Mouse (Mus musculus) CH12.LX (cell line): ENCODE results near the gene Rgl2. TPM values are rescaled to one million over a fixed set of nuclear protein-coding genes. Genes with fewer than 3 reads are reported as not detected.
"Not testable (repeated sequence)": the region's sequence is repeated elsewhere in the genome, so short reads cannot be mapped to it uniquely, and the experiment has no call there.

Experiments
- DNase-seq: peaks from one replicate; pipeline ENCODE4 v3.0.0-alpha.2; 2013; ENCODE audit errors: extremely low read depth
- H3K27ac ChIP-seq: 2 replicates; pipeline ENCODE4 v1.5.1; 2012; ENCODE audit warnings: low read depth, mild to moderate bottlenecking, control low read depth, moderate library complexity; ENCODE audit not compliant: insufficient read depth
- H3K27me3 ChIP-seq: replicated peaks from 2 replicates; pipeline ENCODE3; 2012; ENCODE audit warnings: inconsistent platforms
- H3K36me3 ChIP-seq, 2 experiments: replicated peaks in 1 of 2; 2 replicates each; pipeline versions ENCODE3 to v1.6.1; 2012; ENCODE audit warnings: inconsistent platforms in 1 of 2, low read length in 1 of 2, mild to moderate bottlenecking in 1 of 2, mixed read lengths in 1 of 2, moderate library complexity in 1 of 2; ENCODE audit not compliant: control insufficient read depth in 1 of 2, insufficient read depth in 1 of 2
- H3K4me1 ChIP-seq, 2 experiments: 2 replicates each; pipeline ENCODE4 v1.6.1; 2012; ENCODE audit warnings: inconsistent platforms in 1 of 2, moderate library complexity in 1 of 2; ENCODE audit not compliant: insufficient read depth in 2 of 2, control insufficient read depth in 1 of 2
- H3K4me2 ChIP-seq: 2 replicates; pipeline ENCODE4 v1.6.1; 2012; ENCODE audit warnings: low read depth, mild to moderate bottlenecking, control low read depth; ENCODE audit not compliant: poor library complexity, insufficient read depth, severe bottlenecking
- H3K4me3 ChIP-seq, 3 experiments: fragments of 150-350 bp in 1 of 3; sonication (generic) in 1 of 3; replicated peaks in 1 of 3; 2 replicates each; pipeline versions ENCODE3 to v1.5.1; 2011 to 2012; ENCODE audit warnings: low read depth in 2 of 3, low read length in 2 of 3, mild to moderate bottlenecking in 2 of 3, moderate library complexity in 2 of 3, control low read depth in 1 of 3, improper control_type of control experiment in 1 of 3, inconsistent platforms in 1 of 3, mixed read lengths in 1 of 3; ENCODE audit not compliant: poor library complexity in 1 of 3
- H3K79me2 ChIP-seq: replicated peaks from 2 replicates; pipeline ENCODE4 v1.6.1; 2012; ENCODE audit warnings: mild to moderate bottlenecking, moderate library complexity; ENCODE audit not compliant: control insufficient read depth, poor library complexity, insufficient read depth, severe bottlenecking; ENCODE audit errors: extremely low read depth
- H3K9ac ChIP-seq: 2 replicates; pipeline ENCODE4 v1.6.1; 2012; ENCODE audit warnings: low read depth, mild to moderate bottlenecking, control low read depth, moderate library complexity; ENCODE audit not compliant: insufficient read depth
- H3K9me3 ChIP-seq: replicated peaks from 2 replicates; pipeline ENCODE3; 2012; ENCODE audit warnings: low read length, inconsistent platforms, mixed read lengths
- BHLHE40 ChIP-seq: IDR thresholded peaks from 2 replicates; pipeline ENCODE4 v1.6.1; 2011; ENCODE audit warnings: mild to moderate bottlenecking, low read depth, low read length, improper control_type of control experiment
- CHD1 ChIP-seq: IDR thresholded peaks from 2 replicates; pipeline ENCODE4 v1.6.1; 2012; ENCODE audit warnings: low read depth, low read length, improper control_type of control experiment, inconsistent platforms
- EP300 ChIP-seq: IDR thresholded peaks from 2 replicates; pipeline ENCODE4 v1.6.1; 2011; ENCODE audit warnings: low read length, improper control_type of control experiment
- HCFC1 ChIP-seq: IDR thresholded peaks from 2 replicates; pipeline ENCODE4 v1.6.1; 2012; ENCODE audit warnings: low read depth, mild to moderate bottlenecking, inconsistent platforms, low read length, improper control_type of control experiment
- IRF4 ChIP-seq: IDR thresholded peaks from 2 replicates; pipeline ENCODE4 v1.6.1; 2014; ENCODE audit warnings: low read depth, mild to moderate bottlenecking, inconsistent platforms, low read length, improper control_type of control experiment
- JUND ChIP-seq: conservative IDR thresholded peaks from 2 replicates; pipeline ENCODE4 v1.6.1; 2011; ENCODE audit warnings: low read depth, low read length, improper control_type of control experiment
- MAX ChIP-seq: IDR thresholded peaks from 2 replicates; pipeline ENCODE4 v1.6.1; 2011; ENCODE audit warnings: low read length, improper control_type of control experiment
- MAZ ChIP-seq: IDR thresholded peaks from 2 replicates; pipeline ENCODE4 v1.6.1; 2012; ENCODE audit warnings: low read depth, mild to moderate bottlenecking, inconsistent platforms, low read length, improper control_type of control experiment, moderate library complexity
- PAX5 ChIP-seq: IDR thresholded peaks from 2 replicates; pipeline ENCODE4 v1.6.1; 2012; ENCODE audit warnings: low read length, inconsistent platforms, mixed read lengths
- RCOR1 ChIP-seq: conservative IDR thresholded peaks from 2 replicates; pipeline ENCODE4 v1.6.1; 2012; ENCODE audit warnings: low read depth, mild to moderate bottlenecking, inconsistent platforms, low read length, improper control_type of control experiment
- SIN3A ChIP-seq: IDR thresholded peaks from 2 replicates; pipeline ENCODE4 v1.6.1; 2012; ENCODE audit warnings: low read length, improper control_type of control experiment, inconsistent platforms
- TBP ChIP-seq: conservative IDR thresholded peaks from 2 replicates; pipeline ENCODE4 v1.6.1; 2011; ENCODE audit warnings: low read depth, low read length, improper control_type of control experiment
- UBTF ChIP-seq: IDR thresholded peaks from 2 replicates; pipeline ENCODE4 v1.6.1; 2012; ENCODE audit warnings: low read depth, mild to moderate bottlenecking, inconsistent platforms, low read length, improper control_type of control experiment, moderate library complexity
- USF2 ChIP-seq: conservative IDR thresholded peaks from 2 replicates; pipeline ENCODE4 v1.6.1; 2011; ENCODE audit warnings: low read depth, low read length, improper control_type of control experiment
- ZMIZ1 ChIP-seq: IDR thresholded peaks from 2 replicates; pipeline ENCODE4 v1.6.1; 2012; ENCODE audit warnings: low read depth, mild to moderate bottlenecking, inconsistent platforms, low read length, improper control_type of control experiment
- ZNF384 ChIP-seq: IDR thresholded peaks from 2 replicates; pipeline ENCODE4 v1.6.1; 2012; ENCODE audit warnings: low read depth, low read length, improper control_type of control experiment, inconsistent platforms
- dilution Hi-C: fragments of 300-500 bp; cut with MboI; formaldehyde crosslinking; loops from 2 replicates; pipeline ENCODE4 v1.14.3; 2020; ENCODE audit warnings: low sequenced_read_pairs; ENCODE audit not compliant: extremely low pct_unique_long_range_greater_than_20kb, extremely low pct_ligation_motif_present
- in situ Hi-C: fragments of 300-500 bp; cut with MboI; formaldehyde crosslinking; loops from 3 replicates; pipeline ENCODE4 v1.14.3; 2019; ENCODE audit warnings: low sequenced_read_pairs, low pct_ligation_motif_present, low pct_unique_long_range_greater_than_20kb, mixed read lengths
- polyA plus RNA-seq: library from polyadenylated mRNA; unstranded; fragments of >175 nt; gene quantifications from 2 replicates; pipeline ENCODE4 v1.2.1, GENCODE M21; 2012; ENCODE audit warnings: low read depth; ENCODE audit not compliant: insufficient read length
- total RNA-seq, 2 experiments: library from RNA; depleted of rRNA; stranded (reverse); fragments of 300-350 nt in 1 of 2; fragments of >200 nt in 1 of 2; gene quantifications; 2 replicates each; pipeline ENCODE4 v1.2.3; 2012 to 2014

The Rgl2 gene
- total and polyA plus RNA-seq, 3 experiments: 20.1 to 29.1 (median 25.6) TPM

GRCm38 (mm10) chr17:33887802-33888201, 41.5 kb upstream of the Rgl2 start:
- in situ Hi-C loops, H3K9ac ChIP-seq, H3K4me2 ChIP-seq, H3K27me3 ChIP-seq, dilution Hi-C loops, H3K27ac ChIP-seq, H3K9me3 ChIP-seq, H3K4me3 ChIP-seq, DNase-seq: not testable (repeated sequence)
- H3K4me1 ChIP-seq: peaks cover 0 to 11% of the 10 kb centered on the region in 2 experiments; a peak in 1 of 4 replicates
- H3K36me3 ChIP-seq: peaks cover 11 to 15% of the 10 kb centered on the region in 2 experiments
- peaks cover 27% of the 10 kb centered on the region for H3K79me2 ChIP-seq

- H3K4me2 ChIP-seq, H3K9me3 ChIP-seq, H3K27me3 ChIP-seq, dilution Hi-C loops, DNase-seq, H3K4me3 ChIP-seq, H3K27ac ChIP-seq, in situ Hi-C loops: not testable (repeated sequence)
- H3K9ac ChIP-seq: peak overlapping the region; percentile 14; the same call in 1 of the 2 replicates
- peaks cover 9 to 14% of the 10 kb centered on the region in 2 experiments for H3K36me3 ChIP-seq
- H3K4me1 ChIP-seq: peaks cover 0 to 11% of the 10 kb centered on the region in 2 experiments; a peak in 1 of 4 replicates
- peaks cover 27% of the 10 kb centered on the region for H3K79me2 ChIP-seq
Measured at GRCm38 (mm10) chr17:33888230-33888629, 41.1 kb upstream of the Rgl2 start.

- peak overlapping the region; percentile 56; the same call in 1 of the 2 replicates for H3K27ac ChIP-seq
- H3K9ac ChIP-seq: peak overlapping the region; percentile 73
- H3K4me3 ChIP-seq: peak overlapping the region; percentile 73 to 95 (median 73)
- in situ Hi-C loops, dilution Hi-C loops, H3K27me3 ChIP-seq, DNase-seq, H3K9me3 ChIP-seq: not testable (repeated sequence)
- H3K79me2 ChIP-seq: peaks cover 27% of the 10 kb centered on the region
- peaks cover 7 to 12% of the 10 kb centered on the region in 2 experiments for H3K36me3 ChIP-seq
- peaks cover 0 to 11% of the 10 kb centered on the region in 2 experiments; a peak in 1 of 4 replicates for H3K4me1 ChIP-seq
- peak overlapping the region; percentile 50 for H3K4me2 ChIP-seq
Measured at GRCm38 (mm10) chr17:33889941-33890532, 39.3 kb upstream of the Rgl2 start.

DNA sequence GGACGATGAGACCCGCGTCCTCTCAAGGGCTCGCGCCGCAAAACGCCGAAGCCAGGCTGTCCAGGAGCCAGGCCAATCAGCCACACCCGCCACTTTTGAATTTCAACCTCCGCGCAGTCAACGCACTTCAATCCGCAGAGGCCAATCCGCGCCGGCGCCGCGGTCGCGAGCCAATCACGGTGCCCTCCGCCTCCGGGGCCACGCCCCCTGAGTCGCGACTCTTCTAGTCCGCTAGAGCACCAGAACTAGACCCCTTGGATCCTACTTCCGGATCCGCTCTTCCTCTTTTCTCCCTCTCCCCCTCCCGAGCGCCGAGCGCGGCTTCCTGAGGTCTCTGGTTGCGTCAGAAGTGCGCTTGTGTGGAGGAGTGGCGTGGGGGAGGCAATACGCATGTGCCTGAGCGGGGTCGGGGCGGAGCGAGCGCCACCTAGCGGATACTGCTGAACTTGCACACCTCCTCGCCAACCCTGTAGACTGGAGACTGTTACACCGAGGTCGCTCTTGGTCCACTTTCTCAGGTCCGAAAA, 38.7 kb upstream of the Rgl2 start, which contains the start of gene Kifc1:
Gene Kifc1 (minus strand): TSS at position 129 of the 527 bp plus-strand sequence.
- H3K4me3 ChIP-seq: peak within 1 kb of the TSS; percentile 73 to 95 (median 73)
- H3K27me3 ChIP-seq: peaks cover 3% of the 10 kb centered on the region
- H3K4me1 ChIP-seq: peaks cover 0 to 11% of the 10 kb centered on the region in 2 experiments; a peak in 1 of 4 replicates
- peak; percentile 99 for DNase-seq
- H3K36me3 ChIP-seq: peaks cover 7 to 12% of the 10 kb centered on the region in 2 experiments
- H3K79me2 ChIP-seq: peaks cover 27% of the 10 kb centered on the region
- H3K9me3 ChIP-seq: no peaks in the 10 kb centered on the region
- peak within 1 kb of the TSS; percentile 73 for H3K9ac ChIP-seq
- in situ Hi-C loops: no loop called here
- H3K27ac ChIP-seq: peak within 1 kb of the TSS; percentile 56; the same call in 1 of the 2 replicates
- dilution Hi-C loops: no loop called here
- peak within 1 kb of the TSS; percentile 81 for H3K4me2 ChIP-seq
- TF ChIP-seq EP300 (0 out of 2 replicates have a peak, but pooled peaks have one; percentile 8), CHD1 (no peak), IRF4 (peak; percentile 70; the same call in 1 of the 2 replicates), ZMIZ1 (0 out of 2 replicates have a peak, but pooled peaks have one; percentile 22), RCOR1 (0 out of 2 replicates have a peak, but pooled peaks have one; percentile 36), JUND (no peak), UBTF (no peak), SIN3A (peak; percentile 92), ZNF384 (no peak; the same call in 1 of the 2 replicates), USF2 (no peak), BHLHE40 (peak; percentile 68), TBP (peak; percentile 54; the same call in 1 of the 2 replicates), HCFC1 (peak; percentile 88), MAX (peak; percentile 93), PAX5 (no peak), MAZ (no peak)
